Mouse (Mus musculus) frontal cortex, adult (tissue): ENCODE results near the gene Tnpo3.

Experiments
- ATAC-seq: cut with Nextera tagmentation; 2 replicates; pipeline ENCODE4 v1.9.2; 2017; ENCODE audit warnings: mild to moderate bottlenecking, moderate library complexity, mixed read lengths; ENCODE audit not compliant: low TSS enrichment

Tnpo3 gene

DNA sequence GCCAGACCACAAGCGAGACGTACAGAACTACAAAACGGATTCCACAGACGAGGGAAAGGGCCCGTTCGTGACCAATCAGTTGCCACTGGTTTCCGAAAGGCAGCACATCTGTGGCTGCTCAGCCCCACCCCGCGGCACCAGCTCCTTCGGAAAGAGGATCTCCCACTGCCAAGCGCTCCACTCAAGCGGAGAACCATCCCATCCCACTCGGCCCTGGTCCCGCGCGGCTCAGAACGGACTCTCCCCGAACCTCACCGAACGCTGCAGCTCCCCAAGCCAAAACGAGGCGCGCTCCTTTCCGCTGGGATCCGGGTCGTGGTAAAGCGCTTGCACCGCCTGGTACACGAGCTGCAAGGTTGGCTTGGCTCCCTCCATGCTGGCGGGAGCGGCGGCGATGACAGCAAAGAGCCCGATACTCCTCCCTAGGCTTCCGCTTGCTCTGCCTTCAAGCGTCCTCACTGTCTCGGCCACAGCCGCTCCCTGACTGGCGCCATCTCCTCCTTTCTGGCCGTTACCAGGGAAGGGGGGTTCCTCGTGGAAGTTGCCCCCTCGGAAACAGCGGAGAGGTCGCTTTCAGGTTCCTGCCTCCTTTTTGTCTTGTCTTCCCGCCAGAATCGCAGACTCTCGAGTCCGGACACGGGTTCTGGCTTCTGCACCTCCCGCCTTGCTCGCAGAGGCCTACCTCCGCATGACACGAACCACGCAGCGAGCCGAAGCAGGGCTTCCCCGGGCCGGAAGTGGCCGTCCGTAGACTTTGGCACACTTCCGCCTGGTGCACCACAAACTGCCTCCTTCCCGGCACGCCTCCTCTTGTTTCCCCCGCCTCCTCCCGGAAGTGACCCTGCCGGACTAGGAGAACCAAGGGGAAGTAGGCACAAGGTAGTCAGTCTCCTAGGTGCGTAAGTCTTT, at the start of gene Tnpo3:
Gene Tnpo3 (minus strand): TSS at position 777 of the 909 bp plus-strand sequence.
- ATAC-seq: peak; percentile 99

DNA sequence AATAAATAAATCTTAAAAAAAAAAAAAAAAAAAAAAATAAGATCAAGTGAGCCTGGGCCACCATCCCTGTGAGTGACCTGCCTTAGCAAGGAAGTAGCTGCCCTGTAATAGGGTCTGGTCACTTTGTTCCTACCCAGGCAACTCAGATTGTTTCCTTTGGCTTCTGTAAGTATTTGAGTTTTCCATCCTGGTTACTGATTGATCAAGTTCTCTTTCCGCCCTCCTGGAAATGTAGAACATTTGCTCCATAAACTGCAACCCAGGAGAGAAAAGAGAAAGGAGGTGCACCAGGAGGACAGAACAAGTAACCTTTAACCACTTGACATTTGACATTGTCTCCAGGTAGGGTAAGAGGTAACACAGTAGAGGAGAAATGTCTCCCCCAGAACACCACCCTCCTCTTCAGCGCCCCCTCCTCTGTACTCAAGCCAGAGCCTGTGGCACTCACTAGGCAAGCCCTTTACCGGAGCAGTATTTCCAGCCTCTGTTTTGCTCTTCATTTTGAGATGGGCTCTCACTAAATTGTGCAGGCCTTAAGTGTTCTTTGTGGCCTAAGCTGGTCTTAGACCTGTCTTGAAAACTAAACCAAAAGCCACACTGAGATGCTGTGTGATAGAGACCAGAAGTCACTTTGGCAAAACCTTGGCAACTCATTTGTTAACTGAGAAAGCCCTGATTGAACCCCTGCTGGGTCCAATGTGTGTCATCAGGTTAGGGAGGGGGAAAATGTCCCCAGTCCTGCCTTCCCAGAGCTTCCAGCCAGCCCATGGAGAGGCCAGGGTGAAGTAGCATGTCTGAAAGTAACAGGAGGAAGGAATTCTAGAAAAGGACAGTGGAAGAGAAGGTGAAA, 49.2 kb upstream of the Tnpo3 start:
- no peak for ATAC-seq

DNA sequence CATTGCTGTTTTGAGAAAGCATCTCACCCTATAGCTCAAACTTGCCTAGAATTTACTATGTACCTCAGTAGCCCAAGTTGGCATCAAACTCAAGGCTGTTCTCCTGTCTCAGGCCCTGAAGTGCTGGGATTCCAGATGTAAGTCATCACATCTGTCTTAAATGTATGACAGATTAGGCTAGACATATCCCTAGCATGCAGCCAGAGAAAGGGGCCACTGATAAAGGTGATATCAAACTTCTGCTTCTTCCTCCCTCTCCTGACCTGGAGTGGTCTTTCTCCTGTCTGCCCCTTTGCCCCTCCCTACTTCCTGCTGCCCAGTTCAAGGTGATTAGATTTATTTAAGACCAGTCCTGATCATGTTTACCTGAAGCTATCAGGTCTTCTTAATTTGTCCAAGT, 43.6 kb upstream of the Tnpo3 start:
- no peak for ATAC-seq

DNA sequence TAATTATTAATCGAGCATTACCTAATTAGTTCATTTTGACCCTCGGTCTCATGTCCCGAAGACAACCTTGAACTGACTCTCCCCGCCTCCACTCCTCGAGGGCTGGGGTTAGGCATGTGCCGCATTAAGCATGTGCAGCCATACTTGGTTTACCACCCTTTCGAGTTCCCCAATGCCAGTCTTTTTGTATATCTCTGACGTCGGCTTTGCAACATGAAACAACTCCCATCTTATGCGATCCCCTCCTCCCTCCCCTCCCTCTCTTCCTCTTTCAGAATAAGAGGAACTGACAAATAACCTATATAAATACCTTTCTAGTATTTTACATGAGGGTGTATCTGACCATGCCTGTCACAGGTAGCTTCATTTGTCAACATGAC, 40.5 kb upstream of the Tnpo3 start:
- ATAC-seq: no peak

DNA sequence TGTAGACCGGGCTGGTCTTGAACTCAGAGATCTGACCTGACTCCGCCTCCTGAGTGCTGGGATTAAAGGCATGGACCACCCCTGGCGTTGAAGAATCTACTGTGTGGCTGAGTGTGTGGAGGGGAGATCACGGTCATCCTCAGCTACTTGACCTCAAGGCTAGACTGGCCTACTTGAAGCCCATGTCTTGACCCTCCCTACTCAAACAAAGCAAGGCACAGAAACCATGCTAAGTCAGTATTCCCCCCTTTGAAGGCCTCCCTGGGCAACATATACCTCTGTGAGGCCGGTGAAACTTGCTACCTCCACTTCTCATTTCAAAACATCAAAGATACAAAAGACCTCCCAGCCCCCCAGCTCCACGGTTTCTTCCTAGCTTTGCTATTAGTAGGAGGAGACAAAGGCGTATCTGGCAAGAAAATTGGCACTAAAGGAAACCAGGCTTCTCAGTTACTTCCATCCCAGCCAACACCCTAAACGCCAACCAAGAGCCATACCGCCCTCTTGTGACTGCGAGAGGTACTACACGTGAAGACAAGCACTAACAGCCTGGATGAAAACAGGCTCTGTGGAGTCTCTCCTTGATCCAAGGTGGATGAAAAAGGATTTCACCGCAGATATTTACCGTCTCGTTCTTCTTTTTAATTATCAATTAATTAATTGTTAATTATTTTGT, 39.9 kb upstream of the Tnpo3 start:
- peak; percentile 85 for ATAC-seq

DNA sequence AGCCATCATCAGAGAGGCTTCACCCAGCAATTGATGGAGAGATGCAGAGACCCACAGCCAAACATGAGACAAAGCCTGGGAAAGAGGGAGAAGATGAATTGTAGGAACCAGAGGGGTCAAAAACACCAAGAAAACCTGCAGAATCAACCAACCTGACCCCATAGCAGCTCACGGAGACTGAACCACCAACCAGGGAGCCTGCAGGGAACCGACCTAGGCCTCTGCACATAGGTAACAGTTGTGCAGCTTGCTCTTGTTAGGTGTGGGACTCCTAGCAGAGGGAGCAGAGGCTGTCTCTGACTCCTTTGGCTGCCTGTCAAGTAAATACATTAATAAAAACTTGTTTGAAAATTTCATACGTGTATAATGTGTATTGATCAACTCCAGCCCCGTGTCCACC, 32.1 kb upstream of the Tnpo3 start:
- no peak for ATAC-seq

DNA sequence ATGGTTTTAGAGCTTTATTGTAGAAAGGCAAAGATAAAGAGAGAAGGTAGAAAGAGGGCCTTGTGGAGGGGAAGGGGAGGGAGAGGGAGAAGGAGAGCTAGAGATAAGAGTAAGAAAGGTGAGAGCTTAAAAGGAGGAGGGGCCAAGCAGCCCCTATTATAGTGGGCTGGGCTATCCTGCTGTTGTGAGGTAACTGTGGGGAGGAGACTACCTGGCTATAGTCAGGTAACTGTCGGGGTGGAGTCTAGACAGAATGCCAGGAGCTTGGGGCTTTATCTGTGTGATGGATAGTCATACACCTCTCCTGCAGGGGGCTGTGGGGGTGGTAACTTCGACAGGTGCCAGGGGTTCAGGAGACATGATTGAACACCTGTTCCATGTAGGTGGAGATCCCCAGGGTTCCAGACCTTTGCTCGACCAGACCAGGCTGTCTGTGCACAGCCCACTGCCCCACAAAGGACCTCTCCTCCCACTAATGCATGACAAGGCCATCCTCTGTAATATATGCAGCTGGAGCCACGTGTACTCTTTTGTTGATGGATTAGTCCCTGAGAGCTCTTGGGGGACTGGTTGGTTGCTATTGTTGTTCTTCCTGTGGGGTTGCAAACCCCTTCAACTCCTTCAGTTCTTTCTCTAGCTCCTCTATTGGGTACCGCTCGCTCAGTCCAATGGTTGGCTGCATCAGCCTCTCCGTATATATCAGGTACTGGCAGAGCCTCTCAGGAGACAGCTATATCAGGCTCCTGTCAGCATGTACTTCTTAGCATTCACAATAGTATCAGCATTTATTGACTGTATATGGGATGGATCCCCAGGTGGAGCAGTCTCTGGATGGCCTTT, 30.1 kb upstream of the Tnpo3 start:
- no peak for ATAC-seq

DNA sequence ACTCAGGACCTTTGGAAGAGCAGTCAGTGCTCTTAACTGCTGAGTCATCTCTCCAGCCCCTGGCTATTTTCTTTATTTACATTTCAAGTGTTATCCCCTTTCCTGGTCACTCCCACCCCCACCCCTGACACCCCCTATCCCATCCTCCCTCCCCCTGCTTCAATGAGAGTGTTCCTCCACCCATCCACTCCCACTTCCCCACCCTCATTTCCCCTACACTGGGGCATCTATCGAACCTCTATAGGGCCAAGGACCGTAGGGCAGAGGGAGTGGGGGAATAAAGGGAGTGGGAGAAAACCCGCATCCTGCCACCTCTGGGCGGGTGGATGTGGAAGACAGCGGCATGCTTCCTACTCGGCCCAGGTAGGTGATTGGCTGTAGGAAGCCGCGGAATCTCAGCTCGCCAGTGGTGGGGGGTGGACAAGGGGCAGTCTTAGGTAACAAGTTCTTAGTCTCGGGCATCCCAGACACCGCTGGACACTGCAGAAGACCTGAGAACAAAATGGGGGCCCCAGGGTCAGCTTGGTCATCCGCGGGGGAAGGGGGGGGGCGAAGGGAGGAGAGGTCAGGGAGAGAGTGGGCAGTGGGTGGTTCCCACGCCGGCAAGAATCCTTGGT, 29.3 kb upstream of the Tnpo3 start:
- no peak for ATAC-seq

DNA sequence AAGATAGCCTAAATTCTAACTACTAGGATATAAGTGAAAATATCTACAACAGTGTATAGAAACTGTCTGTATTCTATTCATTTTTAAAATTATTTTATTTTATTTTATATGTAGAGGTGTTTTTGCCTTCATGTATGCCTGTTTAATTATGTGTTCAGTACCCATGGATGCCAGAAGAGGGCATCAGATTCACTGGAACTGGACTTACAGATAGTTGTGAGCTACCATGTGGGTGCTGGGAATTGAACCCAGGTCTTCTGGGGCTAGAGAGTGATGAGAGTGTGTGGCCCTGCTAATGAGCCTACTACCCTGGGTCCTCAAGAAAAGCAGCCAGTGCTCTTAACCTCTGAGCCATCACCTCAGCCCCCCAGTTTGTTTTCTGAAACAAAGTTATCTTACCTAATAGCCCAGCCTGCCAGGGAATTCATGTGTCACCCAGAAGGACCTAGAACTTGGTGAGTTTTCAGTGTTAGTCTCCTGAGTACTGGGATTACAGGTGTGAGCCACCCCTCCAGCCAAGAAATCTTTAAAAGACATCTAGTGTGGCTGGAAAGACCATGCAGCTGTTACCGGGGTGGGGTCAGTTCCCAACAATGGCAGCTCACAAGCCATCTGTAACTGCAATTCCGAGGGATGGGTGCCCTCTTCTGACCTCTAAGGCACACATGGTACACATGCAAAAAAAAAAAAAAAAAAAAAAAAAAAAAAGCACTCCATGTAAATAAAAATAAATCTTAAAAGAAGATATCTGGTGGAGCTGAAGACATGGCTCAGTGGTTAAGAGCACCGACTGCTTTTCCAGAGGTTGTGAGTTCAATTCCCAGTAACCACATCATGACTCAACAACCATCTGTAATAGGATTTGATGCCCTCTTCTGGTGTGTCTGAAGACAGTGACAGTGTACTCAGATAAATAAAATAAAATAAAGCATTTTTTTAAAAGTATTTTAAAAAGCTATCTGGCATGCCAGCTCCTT, 28.0 kb upstream of the Tnpo3 start:
- no peak for ATAC-seq

DNA sequence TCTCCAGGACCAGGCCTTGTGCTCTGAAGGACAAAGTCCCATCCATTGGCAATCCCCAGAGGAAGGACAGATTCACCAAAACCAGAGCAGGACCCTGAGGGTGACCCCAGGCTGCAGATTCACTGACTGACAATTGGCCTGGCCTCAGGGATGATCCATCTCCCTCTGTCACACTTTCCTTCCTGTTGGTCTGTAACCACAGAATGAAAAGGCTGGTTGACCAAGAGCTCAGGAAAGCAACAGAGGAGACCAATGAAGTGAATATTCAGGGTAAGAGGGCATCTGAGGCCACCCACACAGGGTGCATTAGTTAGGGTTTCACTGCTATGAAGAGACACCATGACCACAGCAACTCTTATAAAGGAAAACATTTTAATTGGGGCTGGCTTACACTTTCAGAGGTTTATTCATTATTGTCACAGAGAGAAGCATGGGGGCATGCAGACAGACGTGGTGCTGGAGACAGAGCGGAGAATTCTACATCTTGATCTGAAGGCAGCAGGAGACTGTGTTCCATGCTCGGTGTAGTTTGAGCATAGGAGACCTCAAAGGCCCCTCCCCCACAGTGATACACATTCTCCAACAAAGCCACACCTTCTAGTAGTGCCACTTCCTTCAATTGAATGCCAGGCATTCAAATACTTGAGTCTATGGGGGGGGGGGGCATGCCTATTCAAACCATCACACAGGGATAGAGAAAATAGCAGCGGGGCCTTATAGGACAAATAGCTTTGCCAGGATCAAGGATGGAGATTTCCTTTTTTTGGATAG, 26.8 kb upstream of the Tnpo3 start:
- ATAC-seq: no peak

DNA sequence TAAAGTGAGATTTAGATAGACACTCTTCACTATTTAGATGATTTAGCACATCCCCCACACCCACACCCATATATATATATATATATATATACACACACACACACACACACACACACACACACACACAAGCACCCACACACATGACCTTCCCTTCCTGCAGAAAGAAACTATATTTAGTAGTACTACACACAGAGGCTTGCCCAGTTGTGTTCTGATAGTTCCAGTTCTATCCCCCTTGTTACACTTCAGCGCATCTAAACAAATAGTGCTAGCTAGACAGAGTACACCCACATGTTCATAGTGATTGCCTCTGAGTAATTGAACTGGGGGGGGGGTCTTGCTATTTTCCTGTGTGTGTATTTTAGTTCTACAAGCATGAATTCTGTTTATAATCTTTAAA, 24.9 kb upstream of the Tnpo3 start:
- no peak for ATAC-seq

DNA sequence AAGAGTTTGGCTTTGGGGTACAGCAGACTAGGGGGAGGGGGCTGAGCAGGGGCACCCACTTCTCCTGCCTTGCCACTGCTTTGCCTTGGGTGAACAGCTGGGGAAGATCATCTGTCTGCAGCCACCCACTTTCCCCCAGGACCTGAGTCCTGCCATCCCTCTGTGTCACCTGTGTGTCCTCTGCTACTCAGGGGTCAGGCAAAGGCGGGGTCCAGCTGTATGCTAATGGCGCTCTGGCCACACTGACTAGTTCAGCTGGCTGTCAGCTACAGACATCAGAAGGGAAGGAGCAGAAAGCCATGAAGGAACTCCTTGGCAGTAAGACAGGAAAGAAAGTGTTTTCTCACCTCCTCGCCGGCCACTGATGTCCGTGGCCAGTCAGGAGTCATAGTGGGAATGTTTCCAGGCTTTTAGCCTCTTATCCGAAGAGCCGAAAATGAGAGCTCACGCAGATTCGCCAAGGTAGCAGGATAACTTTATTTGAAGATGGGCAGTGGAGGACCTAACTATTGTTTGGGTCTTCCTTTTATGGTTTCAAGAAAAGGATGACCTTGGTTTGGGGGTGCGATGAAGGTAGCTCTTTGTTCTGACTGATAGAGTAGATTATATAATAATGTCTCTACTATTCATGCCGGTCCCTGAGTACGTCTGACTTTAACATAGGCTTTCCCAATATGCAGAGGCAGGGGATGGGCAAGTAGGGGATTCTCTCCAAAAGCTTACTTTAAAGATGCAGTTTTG, 23.0 kb upstream of the Tnpo3 start:
- ATAC-seq: no peak

DNA sequence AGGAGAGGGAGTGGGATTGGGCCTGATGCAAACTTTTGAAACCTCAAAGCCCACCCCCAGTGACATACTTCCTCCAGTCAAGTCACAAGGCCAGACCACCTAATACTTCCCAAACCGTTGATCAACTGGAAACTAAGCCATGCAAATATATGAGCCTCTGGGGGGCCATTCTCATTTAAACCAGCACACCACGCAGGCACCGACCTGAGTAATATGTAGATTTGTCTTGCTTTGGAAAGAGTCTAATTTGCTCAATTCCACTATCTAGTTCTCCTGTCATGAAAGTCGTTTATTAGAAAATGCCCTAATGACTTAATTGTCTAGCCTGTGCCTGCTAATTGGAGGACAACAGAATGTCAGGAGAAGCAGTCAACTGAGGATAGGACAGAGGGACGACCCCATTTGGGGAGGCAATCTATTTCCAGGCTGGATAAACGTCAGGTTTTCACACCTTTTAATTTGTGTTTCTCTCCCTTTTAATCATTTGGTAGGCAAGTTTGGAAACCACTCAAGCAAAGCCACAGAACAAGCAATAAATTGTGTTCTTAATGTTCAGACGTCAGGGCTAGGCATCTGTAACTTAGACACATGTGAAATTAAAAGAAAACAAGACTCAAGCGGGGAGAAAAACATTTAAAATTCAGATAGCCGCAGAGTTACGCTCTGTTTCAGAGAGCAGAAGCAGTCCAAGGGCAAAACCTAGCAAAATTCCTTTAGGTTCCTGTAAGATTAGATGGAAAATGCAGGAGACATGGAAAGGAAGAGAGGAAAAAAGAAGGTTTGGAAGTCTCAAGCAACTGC, 22.3 kb upstream of the Tnpo3 start:
- ATAC-seq: no peak

DNA sequence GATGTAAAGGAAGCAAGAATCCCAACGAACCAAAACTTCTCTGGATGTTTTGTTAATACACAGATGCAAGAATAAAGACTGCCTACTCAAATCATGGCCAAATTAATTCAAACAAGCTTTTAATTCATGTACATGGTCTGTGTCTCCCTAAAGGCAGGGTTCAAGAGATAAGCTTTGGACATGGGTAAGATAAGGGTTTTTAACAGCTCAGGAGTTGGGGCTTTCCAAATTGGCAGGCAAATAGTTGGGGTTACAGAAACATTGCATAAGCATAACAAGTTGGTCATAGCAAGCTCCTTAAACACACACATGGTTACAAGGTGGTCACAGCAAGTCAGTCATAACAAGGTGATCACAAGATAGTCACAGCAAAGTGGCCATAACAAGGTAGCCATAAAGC, 20.5 kb upstream of the Tnpo3 start:
- no peak for ATAC-seq

DNA sequence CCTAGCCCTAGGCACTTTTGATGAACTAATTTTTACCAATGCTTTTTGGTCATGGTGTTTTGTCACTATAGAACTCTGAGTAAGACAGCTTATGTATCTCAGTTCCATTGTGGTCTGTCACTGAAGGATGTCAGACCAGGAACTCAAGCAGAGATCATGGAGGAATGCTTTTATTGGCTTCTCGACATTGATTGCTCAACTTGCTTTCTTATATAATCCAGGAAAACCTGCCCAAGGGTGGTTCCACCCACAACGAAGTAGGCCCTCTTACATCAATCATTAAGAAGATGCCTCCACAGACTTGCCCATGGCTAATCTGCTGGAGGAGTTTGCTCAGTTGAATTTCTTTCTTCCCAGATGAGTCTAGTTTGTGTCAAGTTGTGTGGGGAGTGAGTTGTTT, 18.1 kb upstream of the Tnpo3 start:
- ATAC-seq: no peak

DNA sequence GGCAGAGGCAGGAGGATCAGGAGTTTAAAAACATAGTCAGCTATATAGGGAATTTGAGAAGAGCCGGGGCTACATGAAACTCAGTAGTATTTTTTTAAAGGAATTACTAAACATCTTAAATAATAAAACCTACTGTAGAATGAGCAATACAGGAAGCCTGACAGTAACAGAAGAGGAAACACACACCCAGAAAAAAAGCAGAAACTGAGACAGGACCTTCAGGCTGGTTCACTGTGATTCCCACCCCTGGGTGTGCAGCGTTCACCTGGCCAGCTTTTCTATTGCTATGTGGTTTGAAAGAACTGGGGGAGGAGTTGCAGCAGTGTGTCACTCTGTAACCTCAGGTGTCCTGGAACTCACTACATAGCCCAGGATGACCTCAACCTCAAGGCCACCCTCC, 14.2 kb upstream of the Tnpo3 start:
- ATAC-seq: no peak

DNA sequence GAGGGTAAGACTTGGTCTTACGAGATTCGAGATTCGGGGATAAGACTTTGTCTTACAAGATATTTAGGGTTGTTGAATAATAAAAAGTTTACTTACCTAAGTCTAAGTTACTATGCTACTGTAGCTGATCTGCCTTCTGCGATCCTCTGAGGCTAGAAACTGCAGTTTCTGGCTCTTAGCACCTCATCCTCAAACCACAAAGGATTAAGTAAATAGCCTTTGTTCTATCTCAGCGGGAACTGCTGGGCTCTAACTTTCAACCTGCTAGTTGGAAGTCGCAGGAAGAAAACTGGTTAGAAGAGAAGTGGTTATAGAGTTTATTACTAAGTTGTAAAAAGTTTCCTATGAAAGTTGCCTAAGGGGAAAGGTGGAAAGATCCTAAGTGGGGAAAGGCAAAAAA, 12.6 kb upstream of the Tnpo3 start:
- no peak for ATAC-seq
